7 mouse cellular contexts compared by ENCODE assay signal in the genomic region with DNA sequence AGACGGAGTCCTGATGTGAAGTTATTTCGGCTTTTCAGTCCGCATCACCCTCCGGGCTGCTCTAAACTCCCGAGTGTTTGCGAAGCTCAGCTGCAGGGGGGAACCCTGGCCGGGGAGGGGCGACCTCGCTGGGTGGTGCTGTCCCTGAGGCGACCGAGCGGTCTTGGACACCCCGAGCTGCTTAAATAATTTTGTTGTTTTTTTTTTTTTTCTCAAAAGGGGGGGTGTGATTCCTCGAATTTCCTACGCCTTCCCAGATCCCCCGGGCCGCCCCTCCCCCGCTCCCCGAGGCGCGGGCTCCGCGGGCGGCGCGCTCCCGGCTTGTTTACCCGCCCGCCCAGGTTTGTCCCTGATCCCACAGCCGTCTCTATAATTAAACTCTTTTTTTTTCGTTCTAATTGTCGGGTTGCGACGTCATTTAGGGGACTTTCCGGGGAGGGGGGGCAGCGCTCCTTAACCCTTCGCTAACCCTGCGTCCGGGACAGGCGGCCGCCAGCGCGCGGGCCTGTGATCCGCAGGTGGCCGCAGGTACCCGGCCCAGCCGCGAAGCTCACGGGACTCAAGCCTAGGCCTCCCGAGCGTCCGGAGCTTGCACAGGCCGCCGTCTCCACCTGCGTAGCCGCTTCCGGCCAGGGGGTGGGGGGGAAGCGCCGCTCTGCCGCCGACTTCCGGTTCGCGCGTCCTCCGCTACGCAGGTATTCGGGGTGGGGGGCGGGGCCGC. TPM values are rescaled to one million over a fixed set of nuclear protein-coding genes. Genes with fewer than 3 reads are reported as not detected.
DNase-seq lines count a peak whose midpoint lies in the region; ATAC-seq lines count a peak whose summit lies in the region.

No protein-coding gene starts in this region.

- peak overlapping the region; percentile 66 for H3K4me3 ChIP-seq in limb, embryonic 11.5 days (ENCODE audit: low read depth, low read length)
- H3K4me3 ChIP-seq in midbrain, embryonic 12.5 days, result peak overlapping the region; percentile 72

- no peaks in the 10 kb centered on the region for H3K9me3 ChIP-seq in limb, embryonic 11.5 days (ENCODE audit: control insufficient read depth, low read length)
- no peaks in the 10 kb centered on the region for H3K9me3 ChIP-seq in midbrain, embryonic 12.5 days

- no peaks in the 10 kb centered on the region for H3K27me3 ChIP-seq in limb, embryonic 11.5 days (ENCODE audit: control insufficient read depth, insufficient read depth, low read length)
- peaks cover 7% of the 10 kb centered on the region; the same call in 1 of the 2 replicates for H3K27me3 ChIP-seq in midbrain, embryonic 12.5 days

- H3K36me3 ChIP-seq in limb, embryonic 11.5 days (ENCODE audit: control insufficient read depth, insufficient read depth, low read length), result 0 out of 2 replicates have a peak, but pooled peaks cover under 1% of the 10 kb centered on the region
- peaks cover 1% of the 10 kb centered on the region for H3K36me3 ChIP-seq in midbrain, embryonic 12.5 days

- H3K4me2 ChIP-seq in limb, embryonic 11.5 days (ENCODE audit: low read depth, severe bottlenecking), result peak overlapping the region; percentile 52
- H3K4me2 ChIP-seq in midbrain, embryonic 12.5 days (replicated peaks), result peak overlapping the region; percentile 87

- WGBS in limb, embryonic 11.5 days, result under 1% methylated on average over 71 of the region's 71 CpGs
- under 1% methylated on average over 71 of the region's 71 CpGs for WGBS in midbrain, embryonic 12.5 days

- DNase-seq in adipocyte (ENCODE audit: low spot score), result peak; percentile 77
- peak; percentile 79 for DNase-seq in gastrocnemius, postnatal 10 days
- DNase-seq in induced T-regulatory cell, adult 2 months (ENCODE audit: low read depth), result peak; percentile 95
- peak; percentile 91 for DNase-seq in limb, embryonic 11.5 days (ENCODE audit: low spot score)
- DNase-seq in spleen, adult 12 weeks (ENCODE audit: low spot score), result peak; percentile 74

- peak overlapping the region; percentile 65 for H3K9ac ChIP-seq in limb, embryonic 11.5 days (ENCODE audit: low read length)
- peak overlapping the region; percentile 86 for H3K9ac ChIP-seq in midbrain, embryonic 12.5 days (replicated peaks)

- peak; percentile 23 for ATAC-seq in common myeloid progenitor, adult 5-6 weeks (replicated peaks; ENCODE audit: low read depth, poor library complexity, severe bottlenecking)
- ATAC-seq in limb, embryonic 11.5 days (ENCODE audit: insufficient number of reproducible peaks, low FRiP score, low TSS enrichment, low read depth), result peak; percentile 49; the same call in 1 of the 2 replicates
- ATAC-seq in midbrain, embryonic 12.5 days (ENCODE audit: low FRiP score, low read depth), result peak; percentile 67

- H3K4me1 ChIP-seq in limb, embryonic 11.5 days (ENCODE audit: control insufficient read depth, insufficient read depth, low read length), result peaks cover 2% of the 10 kb centered on the region; the same call in 1 of the 2 replicates
- H3K4me1 ChIP-seq in midbrain, embryonic 12.5 days, result peaks cover 29% of the 10 kb centered on the region

- peak overlapping the region; percentile 99 for H3K27ac ChIP-seq in limb, embryonic 11.5 days (replicated peaks; ENCODE audit: low read depth, low read length)
- peak overlapping the region; percentile 92 for H3K27ac ChIP-seq in midbrain, embryonic 12.5 days (replicated peaks)

RNA-seq across cellular contexts. Expression of a gene that starts 2.5 kb away (rescaled TPM):
- 14.5 and 17.7 TPM in 2 replicates for total RNA-seq in common myeloid progenitor, adult 5-6 weeks (2017)
- total RNA-seq in gastrocnemius, postnatal 10 days (2021), result 10 to 100 TPM; 80.4 to 90.5 TPM
- 140 and 149 TPM in 2 replicates for polyA plus RNA-seq in limb, embryonic 11.5 days (2014; fragmentation: Nextera tagmentation; extraction: Ambion mirVana)
- 91.2 and 98.0 TPM in 2 replicates for polyA plus RNA-seq in midbrain, embryonic 12.5 days (2016; fragmentation: Nextera tagmentation; extraction: Ambion mirVana)

Comparison
In these comparisons a context has a peak if more than half of its experiments do, and no peak if none do; other contexts are left out.
1. Peak in every context shown above with its lines: DNase-seq, ATAC-seq, H3K4me3 ChIP-seq and H3K27ac ChIP-seq.